Mouse (Mus musculus) testis, adult 2 months (tissue): Measurements from ENCODE around the gene Mllt11.

Experiments
- CTCF ChIP-seq: fragments of 200-500 bp; IDR thresholded peaks from 2 replicates; pipeline ENCODE4 v1.5.1; 2012; ENCODE audit warnings: low read depth, mild to moderate bottlenecking, inconsistent platforms, low read length, moderate library complexity; ENCODE audit not compliant: control insufficient read depth, insufficient read depth, insufficient replicate concordance
- POLR2A ChIP-seq: fragments of 200-500 bp; IDR thresholded peaks from 2 replicates; pipeline ENCODE4 v1.6.1; 2012; ENCODE audit warnings: low read depth, mild to moderate bottlenecking, inconsistent platforms, low read length, moderate library complexity; ENCODE audit not compliant: control insufficient read depth

- TF ChIP-seq CTCF (no peak), POLR2A (no peak)
These were observed 15.8 kb upstream of the Mllt11 start for GRCm38 (mm10) chr3:95247660-95248336.
